In genomic region chr11:88548832-88549528, GRCm38 (mm10) we compare ENCODE assay signal across 13 mouse cellular contexts.
DNase-seq lines count a peak whose midpoint lies in the region; ATAC-seq and TF ChIP-seq lines count a peak whose summit lies in the region.
"Had no signal": no experiment of that assay in that cellular context is flagged by ENCODE, and none has a peak within 500 bp of the region (broad histone marks: within the 10 kb centered on the region; RNA-seq: fewer than 3 reads in every experiment).

No protein-coding gene starts in this region.

- no peaks in the 10 kb centered on the region for H3K27me3 ChIP-seq in heart, embryonic 11.5 days (ENCODE audit: control insufficient read depth, insufficient read depth, low read length)
- no peaks in the 10 kb centered on the region for H3K27me3 ChIP-seq in thymus, adult 2 months (ENCODE audit: control insufficient read depth, insufficient read depth, low read length)
- no peaks in the 10 kb centered on the region for H3K27me3 ChIP-seq in hindbrain, embryonic 12.5 days
- H3K27me3 ChIP-seq: liver, embryonic 15.5 days had no signal

- peak overlapping the region; percentile 29; the same call in 1 of the 2 replicates for H3K27ac ChIP-seq in heart, embryonic 11.5 days (ENCODE audit: low read depth, low read length)
- no peak overlapping the region for H3K27ac ChIP-seq in thymus, adult 2 months (ENCODE audit: control insufficient read depth, insufficient read depth, low read length)
- peak overlapping the region; percentile 57 for H3K27ac ChIP-seq in hindbrain, embryonic 12.5 days
- H3K27ac ChIP-seq: liver, embryonic 15.5 days; macrophage had no signal

- no peak overlapping the region for H3K4me3 ChIP-seq in heart, embryonic 11.5 days (ENCODE audit: low read depth, low read length)
- no peak overlapping the region for H3K4me3 ChIP-seq in thymus, adult 2 months (ENCODE audit: control insufficient read depth, insufficient read depth, low read length)
- H3K4me3 ChIP-seq in hindbrain, embryonic 12.5 days, result no peak overlapping the region
- H3K4me3 ChIP-seq: liver, embryonic 15.5 days had no signal

- no peak for DNase-seq in heart, postnatal 14 days
- DNase-seq in thymus, postnatal 14 days, result peak; percentile 42
- no peak for DNase-seq in thymus, adult 2 months
- no peak for DNase-seq in right cerebral cortex, postnatal 4 days
- no peak for DNase-seq in spleen, postnatal 36 days (ENCODE audit: low spot score in 2 of 2)
- DNase-seq: cerebellum, adult 9-11 months; kidney, adult 2 months; thymus, postnatal 25 days had no signal

- no peaks in the 10 kb centered on the region for H3K36me3 ChIP-seq in heart, embryonic 11.5 days (ENCODE audit: control insufficient read depth, insufficient read depth, low read length)
- H3K36me3 ChIP-seq in thymus, adult 2 months (ENCODE audit: control insufficient read depth, insufficient read depth, low read length), result no peaks in the 10 kb centered on the region
- H3K36me3 ChIP-seq in hindbrain, embryonic 12.5 days, result no peaks in the 10 kb centered on the region
- H3K36me3 ChIP-seq: liver, embryonic 15.5 days had no signal

- intact Hi-C loops in heart, postnatal 14 days (cut with DNase I), result no loop called here

- H3K4me2 ChIP-seq in heart, embryonic 11.5 days, result no peak overlapping the region
- H3K4me2 ChIP-seq in hindbrain, embryonic 12.5 days (replicated peaks), result no peak overlapping the region
- H3K4me2 ChIP-seq: liver, embryonic 15.5 days had no signal

- TF ChIP-seq CTCF in thymus, adult 2 months (IDR thresholded peaks at IDR 0.05; ENCODE audit: borderline replicate concordance, control insufficient read depth, extremely low read depth, insufficient read depth, low read length, poor library complexity), result no peak

- peaks cover 71% of the 10 kb centered on the region for H3K4me1 ChIP-seq in heart, embryonic 11.5 days (ENCODE audit: control insufficient read depth, insufficient read depth, low read length)
- H3K4me1 ChIP-seq in thymus, adult 2 months (replicated peaks; ENCODE audit: control insufficient read depth, insufficient read depth, low read length), result peaks cover 37% of the 10 kb centered on the region
- H3K4me1 ChIP-seq in hindbrain, embryonic 12.5 days, result peaks cover 81% of the 10 kb centered on the region

- 76% methylated on average over 6 of the region's 6 CpGs for WGBS in heart, embryonic 11.5 days (ENCODE audit: insufficient replicate concordance)
- WGBS in thymus, adult 2 months, result 88% methylated on average over 6 of the region's 6 CpGs
- 73% methylated on average over 6 of the region's 6 CpGs for WGBS in hindbrain, embryonic 12.5 days

- H3K9ac ChIP-seq in heart, embryonic 11.5 days (ENCODE audit: low read depth, low read length), result no peak overlapping the region
- no peak overlapping the region for H3K9ac ChIP-seq in hindbrain, embryonic 12.5 days
- H3K9ac ChIP-seq: liver, embryonic 15.5 days had no signal

- ATAC-seq in heart, embryonic 11.5 days (replicated peaks; ENCODE audit: insufficient number of reproducible peaks, low FRiP score, low TSS enrichment), result no peak
- ATAC-seq in hindbrain, embryonic 12.5 days (ENCODE audit: low FRiP score), result no peak
- ATAC-seq: activated CD4-positive, CD25-positive, alpha-beta regulatory T cell, adult 4 months had no signal

- no peak for TF ChIP-seq POLR2A in thymus, adult 2 months (IDR thresholded peaks at IDR 0.05; ENCODE audit: control insufficient read depth, extremely low read depth, insufficient read depth, low read length, poor library complexity)

- no peaks in the 10 kb centered on the region for H3K9me3 ChIP-seq in heart, embryonic 11.5 days (replicated peaks; ENCODE audit: control insufficient read depth, low read length)
- no peaks in the 10 kb centered on the region for H3K9me3 ChIP-seq in hindbrain, embryonic 12.5 days (replicated peaks)
- H3K9me3 ChIP-seq: liver, embryonic 15.5 days had no signal
